Mouse (Mus musculus) lung, embryonic 14.5 days (tissue): Measurements from ENCODE around the gene Brwd3. TPM values are rescaled to one million over a fixed set of nuclear protein-coding genes. Genes with fewer than 3 reads are reported as not detected.
A peak's percentile ranks its signal among the peaks of the same experiment; 100 is the strongest.

Experiments
- ATAC-seq: fragments of 200-750 bp; cut with Nextera tagmentation; 2 replicates; pipeline ENCODE4 v1.8.0; 2017; ENCODE audit warnings: mild to moderate bottlenecking, moderate TSS enrichment, moderate library complexity; ENCODE audit not compliant: insufficient read depth
- DNase-seq: peaks from one replicate; pipeline ENCODE4 v3.0.0-alpha.2; 2015
- H3K27ac ChIP-seq: fragments of 300-500 bp; sonication (generic); 2 replicates; pipeline ENCODE4 v1.5.1; 2014; ENCODE audit warnings: low read depth, mild to moderate bottlenecking, moderate library complexity
- H3K27me3 ChIP-seq: fragments of 300-500 bp; sonication (generic); 2 replicates; pipeline ENCODE4 v1.6.1; 2014; ENCODE audit warnings: low read length, control low read depth; ENCODE audit not compliant: insufficient read depth
- H3K36me3 ChIP-seq: fragments of 300-500 bp; sonication (generic); 2 replicates; pipeline ENCODE4 v1.6.1; 2014; ENCODE audit warnings: control low read depth; ENCODE audit not compliant: insufficient read depth
- H3K4me1 ChIP-seq: fragments of 300-500 bp; sonication (generic); 2 replicates; pipeline ENCODE4 v1.6.1; 2014; ENCODE audit warnings: antibody characterized with exemption, control low read depth; ENCODE audit not compliant: insufficient read depth
- H3K4me2 ChIP-seq: fragments of 300-500 bp; sonication (generic); 2 replicates; pipeline ENCODE4 v1.6.1; 2014; ENCODE audit warnings: mild to moderate bottlenecking
- H3K4me3 ChIP-seq: fragments of 300-500 bp; sonication (generic); 2 replicates; pipeline ENCODE4 v1.5.1; 2014; ENCODE audit warnings: low read depth, low read length
- H3K9ac ChIP-seq: fragments of 300-500 bp; sonication (generic); 2 replicates; pipeline ENCODE4 v1.6.1; 2014
- H3K9me3 ChIP-seq: fragments of 300-500 bp; sonication (generic); 2 replicates; pipeline ENCODE4 v1.6.1; 2016; ENCODE audit warnings: low read depth, low read length, control low read depth
- CTCF ChIP-seq: IDR thresholded peaks from 2 replicates; pipeline ENCODE4 v1.5.1; 2016; ENCODE audit warnings: antibody characterized with exemption, low read depth
- WGBS: fragments of 180-500 bp; shearing (Covaris S2); extraction: QIAGEN DNeasy Blood & Tissue Kit; methylation state at CpG from one replicate; pipeline ENCODE4 v1.1.7; 2014; 5-methylcytosine and 5-hydroxymethylcytosine counted together
- polyA plus RNA-seq: library from polyadenylated mRNA; unstranded; fragments of >200 nt; fragmentation: Nextera tagmentation; extraction: Ambion mirVana; gene quantifications from 2 replicates; pipeline ENCODE4 v1.2.1, GENCODE M21; 2014

The Brwd3 gene
- polyA plus RNA-seq, 1 experiment from 2014 or later: 5.2 TPM

GRCm38 (mm10) chrX:108724241-108724640 is 109.9 kb downstream of the Brwd3 start:
- no peak overlapping the region for H3K4me3 ChIP-seq
- no peak for ATAC-seq
- no peak for DNase-seq
- no peaks in the 10 kb centered on the region for H3K36me3 ChIP-seq
- no peak overlapping the region for H3K9ac ChIP-seq
- no peaks in the 10 kb centered on the region for H3K27me3 ChIP-seq
- TF ChIP-seq CTCF: no peak
- no peaks in the 10 kb centered on the region for H3K4me1 ChIP-seq
- H3K4me2 ChIP-seq: no peak overlapping the region
- no peak overlapping the region for H3K27ac ChIP-seq
- H3K9me3 ChIP-seq: no peaks in the 10 kb centered on the region

- H3K27ac ChIP-seq: no peak overlapping the region
- ATAC-seq: peak; percentile 41; the same call in 1 of the 2 replicates
- no peaks in the 10 kb centered on the region for H3K36me3 ChIP-seq
- H3K9ac ChIP-seq: no peak overlapping the region
- H3K27me3 ChIP-seq: no peaks in the 10 kb centered on the region
- no peaks in the 10 kb centered on the region for H3K4me1 ChIP-seq
- DNase-seq: no peak
- H3K4me3 ChIP-seq: no peak overlapping the region
- H3K4me2 ChIP-seq: no peak overlapping the region
- H3K9me3 ChIP-seq: no peaks in the 10 kb centered on the region
- TF ChIP-seq CTCF: no peak
- 48% methylated on average over 1 of the region's 1 CpGs for WGBS
Measured at GRCm38 (mm10) chrX:108722447-108722846, 111.7 kb downstream of the Brwd3 start.

DNA sequence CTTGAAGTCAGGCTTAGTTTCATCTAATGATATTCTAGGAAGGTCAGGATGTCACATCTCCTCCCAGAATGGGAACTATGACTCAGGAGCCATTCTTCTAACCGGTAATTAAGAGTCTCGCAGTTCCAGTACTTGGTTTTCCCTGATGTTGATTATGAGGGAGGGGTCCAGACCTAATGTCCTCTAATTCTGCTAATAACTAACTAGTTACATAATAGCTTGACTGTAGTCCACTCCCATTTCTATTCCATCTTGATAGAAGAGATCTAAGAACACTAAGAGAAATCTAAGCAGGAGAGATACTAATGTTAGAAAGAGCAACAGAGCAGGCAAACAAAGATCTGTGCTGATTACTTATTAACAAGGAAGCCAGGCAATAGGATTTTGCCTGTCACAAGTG is 129.9 kb downstream of the Brwd3 start:
- Histone ChIP-seq H3K4me3 (no peak overlapping the region), H3K27ac (no peak overlapping the region), H3K9ac (no peak overlapping the region), H3K4me1 (no peaks in the 10 kb centered on the region), H3K4me2 (no peak overlapping the region), H3K27me3 (no peaks in the 10 kb centered on the region), H3K36me3 (no peaks in the 10 kb centered on the region), H3K9me3 (no peaks in the 10 kb centered on the region)
- ATAC-seq: no peak
- no peak for DNase-seq
- TF ChIP-seq CTCF: no peak
- WGBS: 70% methylated on average over 2 of the region's 2 CpGs

Other genes with a start within 250 kb of the Brwd3 start
- 0.21 TPM in 1 of 2 replicates, not detected in the other for gene Gm379, start 169.5 kb downstream of the Brwd3 start, polyA plus RNA-seq
- 31.3 and 34.0 TPM in 2 replicates for gene Hmgn5, start 179.0 kb upstream of the Brwd3 start, polyA plus RNA-seq